Comparison of ENCODE assay signal across 8 mouse cellular contexts in genomic region chr5:118876586-118877312, GRCm38 (mm10).
DNase-seq lines count a peak whose midpoint lies in the region; ATAC-seq and TF ChIP-seq lines count a peak whose summit lies in the region.

No protein-coding gene starts in this region.

- no peaks in the 10 kb centered on the region for H3K36me3 ChIP-seq in heart, embryonic 11.5 days (ENCODE audit: control insufficient read depth, insufficient read depth, low read length)
- H3K36me3 ChIP-seq in limb, embryonic 14.5 days (ENCODE audit: control insufficient read depth, insufficient read depth, low read length), result no peaks in the 10 kb centered on the region

- no peak for DNase-seq in heart, adult 8-10 months (ENCODE audit: low spot score)
- peak; percentile 39 for DNase-seq in urinary bladder, postnatal 14 days (ENCODE audit: low spot score)
- no peak for DNase-seq in urinary bladder, postnatal 25 days (ENCODE audit: low spot score)
- DNase-seq in limb, embryonic 14.5 days (ENCODE audit: low spot score), result no peak
- DNase-seq in Muller cell, postnatal 12 days (ENCODE audit: inconsistent ontology term), result no peak
- DNase-seq in B cell, adult 2 months, result no peak
- no peak for DNase-seq in adipocyte (ENCODE audit: low spot score)

- H3K9me3 ChIP-seq in heart, embryonic 11.5 days (replicated peaks; ENCODE audit: control insufficient read depth, low read length), result no peaks in the 10 kb centered on the region
- H3K9me3 ChIP-seq in limb, embryonic 14.5 days (ENCODE audit: control insufficient read depth, low read length), result no peaks in the 10 kb centered on the region

- no peak for TF ChIP-seq POLR2A in limb, embryonic 14.5 days (IDR thresholded peaks at IDR 0.05; ENCODE audit: borderline replicate concordance, extremely low read depth, insufficient read depth, insufficient read length)

- 14% methylated on average over 18 of the region's 18 CpGs for WGBS in heart, embryonic 11.5 days (ENCODE audit: insufficient replicate concordance)
- 6% methylated on average over 18 of the region's 18 CpGs for WGBS in limb, embryonic 14.5 days

- H3K4me2 ChIP-seq in heart, embryonic 11.5 days, result peak overlapping the region; percentile 66
- peak overlapping the region; percentile 46 for H3K4me2 ChIP-seq in limb, embryonic 14.5 days (replicated peaks; ENCODE audit: low read depth, low read length, severe bottlenecking)

- peaks cover 22% of the 10 kb centered on the region for H3K27me3 ChIP-seq in heart, embryonic 11.5 days (ENCODE audit: control insufficient read depth, insufficient read depth, low read length)
- peaks cover 38% of the 10 kb centered on the region for H3K27me3 ChIP-seq in limb, embryonic 14.5 days (ENCODE audit: control insufficient read depth, insufficient read depth, low read length)

- no peak overlapping the region for H3K27ac ChIP-seq in heart, embryonic 11.5 days (ENCODE audit: low read depth, low read length)
- no peak overlapping the region for H3K27ac ChIP-seq in limb, embryonic 14.5 days (replicated peaks; ENCODE audit: low read depth, low read length)

- ATAC-seq in heart, embryonic 11.5 days (replicated peaks; ENCODE audit: insufficient number of reproducible peaks, low FRiP score, low TSS enrichment), result no peak
- ATAC-seq in limb, embryonic 14.5 days (ENCODE audit: low FRiP score, low read depth), result no peak

- peak overlapping the region; percentile 33 for H3K4me3 ChIP-seq in heart, embryonic 11.5 days (ENCODE audit: low read depth, low read length)
- H3K4me3 ChIP-seq in limb, embryonic 14.5 days (replicated peaks; ENCODE audit: low read length), result peak overlapping the region; percentile 10

- H3K4me1 ChIP-seq in heart, embryonic 11.5 days (ENCODE audit: control insufficient read depth, insufficient read depth, low read length), result no peaks in the 10 kb centered on the region
- peaks cover 6% of the 10 kb centered on the region; the same call in 1 of the 2 replicates for H3K4me1 ChIP-seq in limb, embryonic 14.5 days (ENCODE audit: control insufficient read depth, insufficient read depth, low read length)

- no peak overlapping the region for H3K9ac ChIP-seq in heart, embryonic 11.5 days (ENCODE audit: low read depth, low read length)
- no peak overlapping the region for H3K9ac ChIP-seq in limb, embryonic 14.5 days (ENCODE audit: low read depth, low read length, severe bottlenecking)
